Mouse (Mus musculus): Measurements from ENCODE around the gene Trmt10b. TPM values are rescaled to one million over a fixed set of nuclear protein-coding genes. Genes with fewer than 3 reads are reported as not detected.

The Trmt10b gene
- polyA plus RNA-seq, 1 experiment = 4.1 TPM

DNA sequence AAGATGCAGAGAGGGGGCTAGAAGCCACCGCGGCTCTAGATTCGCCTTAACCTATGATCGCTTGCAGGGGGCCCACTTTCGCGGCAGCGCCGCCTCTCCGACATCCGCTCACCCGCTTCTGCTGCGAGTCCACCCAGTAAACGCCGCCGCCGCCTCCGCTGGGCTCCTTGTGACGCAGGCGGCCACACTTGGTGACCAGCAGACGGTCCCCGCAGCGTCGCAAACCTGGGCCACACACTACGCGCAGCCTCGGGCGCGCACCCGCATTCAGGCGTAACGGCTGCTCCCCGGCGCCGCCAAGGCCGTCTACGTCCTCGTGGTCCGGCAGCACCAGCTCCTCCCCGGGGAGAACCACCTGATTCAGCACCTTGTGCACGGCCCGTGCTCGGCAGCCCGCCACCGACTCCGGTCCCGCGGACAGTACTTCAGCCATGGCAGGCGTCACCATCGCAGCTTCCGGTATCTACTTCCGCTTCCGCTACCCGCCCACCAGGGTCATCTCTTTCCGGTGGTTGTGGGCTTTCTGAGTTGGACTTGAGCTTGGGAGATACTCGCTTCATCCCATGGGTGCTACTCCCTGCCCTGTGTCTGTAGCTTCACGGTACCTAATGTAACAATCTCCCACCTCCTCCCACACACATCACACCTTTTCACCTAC, 23.4 kb downstream of the Trmt10b start:
- Histone ChIP-seq H3ac (ENCODE audit: control insufficient read depth, insufficient read length, low read depth) (peak overlapping the region; percentile 80), H3K79me2 (ENCODE audit: control insufficient read depth, insufficient read depth) (peaks cover 28% of the 10 kb centered on the region), H3K27me3 (ENCODE audit: control insufficient read depth, insufficient read depth, insufficient read length) (no peaks in the 10 kb centered on the region), H3K79me3 (ENCODE audit: low read depth) (peaks cover 9% of the 10 kb centered on the region), H3K36me3 (ENCODE audit: control insufficient read depth, insufficient read depth) (peaks cover 25% of the 10 kb centered on the region), H3K4me3 (ENCODE audit: insufficient read depth, poor library complexity, severe bottlenecking) (peak overlapping the region; percentile 69)
- TF ChIP-seq CEBPB (IDR thresholded peaks at IDR 0.05; ENCODE audit: low read depth) = no peak
- no peak for TF ChIP-seq USF1 (IDR thresholded peaks at IDR 0.05; ENCODE audit: low read depth)
- TF ChIP-seq MAX (IDR thresholded peaks at IDR 0.05) = no peak
- TF ChIP-seq MYOD1 (IDR thresholded peaks at IDR 0.05; ENCODE audit: control insufficient read depth, insufficient read length, low read depth) = no peak
- no peak for TF ChIP-seq FOSL1 (IDR thresholded peaks at IDR 0.05; ENCODE audit: insufficient read depth, low read length, poor library complexity, severe bottlenecking)
- no peak for TF ChIP-seq MYOG (IDR thresholded peaks at IDR 0.05; ENCODE audit: control insufficient read depth, extremely low read depth, insufficient read length)
- no peak for TF ChIP-seq CTCF (IDR thresholded peaks at IDR 0.05; ENCODE audit: control insufficient read depth, insufficient read depth, insufficient read length)

DNA sequence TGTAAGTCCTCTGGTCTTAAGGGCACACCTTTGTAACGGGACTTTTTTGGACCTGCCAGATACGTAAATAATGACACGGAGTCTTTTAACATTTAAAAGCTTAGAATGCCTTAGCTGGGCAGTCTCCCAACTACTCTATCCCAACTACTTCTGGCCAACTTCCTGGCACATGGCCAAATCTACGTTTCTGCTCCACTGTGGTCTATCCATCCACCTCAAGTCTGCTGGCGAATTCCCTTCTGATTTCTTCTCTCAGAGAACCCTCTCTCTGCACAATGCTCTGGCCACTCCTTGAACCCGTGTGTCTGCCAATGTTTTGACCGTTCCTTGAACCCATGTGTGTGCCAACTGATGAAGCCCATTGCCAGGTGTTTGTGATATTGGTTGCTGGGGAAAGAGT, 34.2 kb downstream of the Trmt10b start:
- Histone ChIP-seq H3K27me3 (ENCODE audit: control insufficient read depth, insufficient read depth, insufficient read length) (no peaks in the 10 kb centered on the region), H3K79me2 (ENCODE audit: control insufficient read depth, insufficient read depth) (no peaks in the 10 kb centered on the region), H3K36me3 (ENCODE audit: control insufficient read depth, insufficient read depth) (no peaks in the 10 kb centered on the region), H3K4me3 (ENCODE audit: insufficient read depth, poor library complexity, severe bottlenecking) (no peak overlapping the region), H3ac (ENCODE audit: control insufficient read depth, insufficient read length, low read depth) (no peak overlapping the region), H3K79me3 (ENCODE audit: low read depth) (no peaks in the 10 kb centered on the region)
- no peak for TF ChIP-seq CEBPB (IDR thresholded peaks at IDR 0.05; ENCODE audit: low read depth)

DNA sequence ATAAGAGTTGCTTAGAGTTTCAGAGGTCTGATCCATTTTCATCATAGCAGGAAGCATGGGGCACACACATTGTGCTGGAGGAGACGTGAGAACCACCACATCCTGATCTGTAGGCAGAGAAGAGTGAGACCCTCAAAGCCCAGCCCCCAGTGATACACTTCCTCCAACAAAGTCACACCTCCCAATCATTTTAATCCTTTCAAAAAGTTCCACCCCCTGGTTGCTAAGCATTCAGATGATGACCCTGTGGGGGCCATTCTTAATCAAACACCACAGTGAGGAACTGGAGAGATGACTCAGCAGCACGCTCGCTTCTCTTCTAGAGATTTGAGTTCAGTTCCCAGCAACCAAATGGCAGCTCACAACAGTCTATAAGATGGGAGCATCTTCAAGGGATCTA, 35.5 kb downstream of the Trmt10b start:
- H3K79me2 ChIP-seq (ENCODE audit: control insufficient read depth, insufficient read depth) = no peaks in the 10 kb centered on the region
- H3K4me3 ChIP-seq (ENCODE audit: insufficient read depth, poor library complexity, severe bottlenecking) = no peak overlapping the region
- H3K27me3 ChIP-seq (ENCODE audit: control insufficient read depth, insufficient read depth, insufficient read length) = no peaks in the 10 kb centered on the region
- no peaks in the 10 kb centered on the region for H3K36me3 ChIP-seq (ENCODE audit: control insufficient read depth, insufficient read depth)
- H3K79me3 ChIP-seq (ENCODE audit: low read depth) = no peaks in the 10 kb centered on the region
- H3ac ChIP-seq (ENCODE audit: control insufficient read depth, insufficient read length, low read depth) = no peak overlapping the region
- TF ChIP-seq CEBPB (IDR thresholded peaks at IDR 0.05; ENCODE audit: low read depth) = no peak
- TF ChIP-seq CTCF (IDR thresholded peaks at IDR 0.05; ENCODE audit: control insufficient read depth, insufficient read depth, insufficient read length) = no peak
- TF ChIP-seq MYOD1 (IDR thresholded peaks at IDR 0.05; ENCODE audit: control insufficient read depth, insufficient read length, low read depth) = no peak
- TF ChIP-seq FOSL1 (IDR thresholded peaks at IDR 0.05; ENCODE audit: insufficient read depth, low read length, poor library complexity, severe bottlenecking) = no peak
- no peak for TF ChIP-seq MAX (IDR thresholded peaks at IDR 0.05)
- no peak for TF ChIP-seq MYOG (IDR thresholded peaks at IDR 0.05; ENCODE audit: control insufficient read depth, extremely low read depth, insufficient read length)
- TF ChIP-seq USF1 (IDR thresholded peaks at IDR 0.05; ENCODE audit: low read depth) = no peak

DNA sequence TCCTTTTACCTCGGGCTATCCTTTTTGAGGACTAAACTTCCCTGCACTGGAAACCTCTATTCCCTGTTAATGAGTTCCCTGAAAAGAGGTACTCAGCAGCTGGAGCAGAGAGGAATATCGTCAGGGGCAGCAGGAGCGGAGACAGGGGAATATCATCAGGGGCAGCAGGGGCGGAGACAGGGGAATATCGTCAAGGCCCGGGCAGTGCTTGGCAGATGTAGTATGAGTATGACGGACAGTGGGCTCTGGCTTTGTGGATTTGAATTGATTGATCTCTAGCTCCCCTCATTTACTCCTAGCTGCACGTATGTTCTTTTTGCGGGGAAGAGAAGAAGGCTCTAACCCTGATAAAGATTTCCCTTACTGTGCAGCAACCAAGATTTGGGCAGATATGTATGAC, 44.3 kb downstream of the Trmt10b start:
- no peak for TF ChIP-seq FOSL1 (IDR thresholded peaks at IDR 0.05; ENCODE audit: insufficient read depth, low read length, poor library complexity, severe bottlenecking)
- TF ChIP-seq CEBPB (IDR thresholded peaks at IDR 0.05; ENCODE audit: low read depth) = no peak
- no peak overlapping the region for H3K4me3 ChIP-seq (ENCODE audit: insufficient read depth, poor library complexity, severe bottlenecking)
- H3K79me2 ChIP-seq (ENCODE audit: control insufficient read depth, insufficient read depth) = peaks cover 42% of the 10 kb centered on the region
- no peaks in the 10 kb centered on the region for H3K27me3 ChIP-seq (ENCODE audit: control insufficient read depth, insufficient read depth, insufficient read length)
- peaks cover 14% of the 10 kb centered on the region for H3K36me3 ChIP-seq (ENCODE audit: control insufficient read depth, insufficient read depth)
- no peak overlapping the region for H3ac ChIP-seq (ENCODE audit: control insufficient read depth, insufficient read length, low read depth)
- peaks cover 36% of the 10 kb centered on the region for H3K79me3 ChIP-seq (ENCODE audit: low read depth)

DNA sequence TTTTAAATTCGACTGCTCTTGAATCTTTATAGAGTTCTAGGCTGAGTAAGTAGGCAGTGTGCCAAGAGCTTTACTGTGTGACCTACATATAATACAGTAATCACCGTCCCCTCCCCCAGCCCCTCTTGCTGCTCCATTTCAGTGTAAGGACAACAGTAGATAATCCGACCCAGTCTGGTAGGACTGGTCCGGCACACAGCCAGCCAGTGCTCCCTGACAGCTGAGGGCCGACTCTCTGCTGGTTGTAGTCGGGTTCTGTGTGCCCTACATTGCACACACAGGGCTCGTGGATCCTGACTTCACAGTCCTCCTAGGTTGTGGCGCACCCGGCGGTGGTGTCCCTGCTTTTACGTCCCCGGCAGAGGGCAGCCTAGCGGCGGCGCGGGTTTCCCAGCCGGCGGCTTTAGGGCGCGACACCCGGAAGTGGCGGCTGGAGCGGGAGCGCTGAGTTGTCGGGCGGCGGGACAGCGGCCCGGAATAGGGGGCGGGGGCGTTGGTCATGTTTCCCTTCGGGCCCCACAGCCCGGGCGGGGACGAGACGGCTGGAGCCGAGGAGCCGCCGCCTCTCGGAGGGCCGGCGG, 44.8 kb downstream of the Trmt10b start, which contains the start of gene Dcaf10:
Gene Dcaf10, plus strand, starts transcription at position 433 of the 581 bp plus-strand sequence.
- TF ChIP-seq MYOD1 (IDR thresholded peaks at IDR 0.05; ENCODE audit: control insufficient read depth, insufficient read length, low read depth) (no peak), MAX (IDR thresholded peaks at IDR 0.05) (peak; percentile 74), CEBPB (IDR thresholded peaks at IDR 0.05; ENCODE audit: low read depth) (no peak), FOSL1 (IDR thresholded peaks at IDR 0.05; ENCODE audit: insufficient read depth, low read length, poor library complexity, severe bottlenecking) (no peak), USF1 (IDR thresholded peaks at IDR 0.05; ENCODE audit: low read depth) (no peak), CTCF (IDR thresholded peaks at IDR 0.05; ENCODE audit: control insufficient read depth, insufficient read depth, insufficient read length) (peak; percentile 57)
- H3K79me2 ChIP-seq (ENCODE audit: control insufficient read depth, insufficient read depth) = peaks cover 48% of the 10 kb centered on the region
- H3K36me3 ChIP-seq (ENCODE audit: control insufficient read depth, insufficient read depth) = peaks cover 19% of the 10 kb centered on the region

More for the DNA sequence above, 44.8 kb downstream of the Trmt10b start, which contains the start of gene Dcaf10:
- Histone ChIP-seq H3ac (ENCODE audit: control insufficient read depth, insufficient read length, low read depth) (peak within 1 kb of the TSS; percentile 96), H3K27me3 (ENCODE audit: control insufficient read depth, insufficient read depth, insufficient read length) (no peaks in the 10 kb centered on the region), H3K4me3 (ENCODE audit: insufficient read depth, poor library complexity, severe bottlenecking) (peak within 1 kb of the TSS; percentile 75), H3K79me3 (ENCODE audit: low read depth) (peaks cover 40% of the 10 kb centered on the region)
